14 mouse cellular contexts compared by ENCODE assay signal in genomic region chr1:156884782-156885181, GRCm38 (mm10). TPM values are rescaled to one million over a fixed set of nuclear protein-coding genes. Genes with fewer than 3 reads are reported as not detected.
"Had no signal": no experiment of that assay in that cellular context is flagged by ENCODE, and none has a peak within 500 bp of the region (broad histone marks: within the 10 kb centered on the region; RNA-seq: fewer than 3 reads in every experiment).

No protein-coding gene starts in this region.

- H3K9me3 ChIP-seq: limb, embryonic 15.5 days; liver, embryonic 13.5 days; lung, embryonic 15.5 days; midbrain, embryonic 12.5 days; neural tube, embryonic 13.5 days had no signal

- H3K4me2 ChIP-seq: limb, embryonic 15.5 days; liver, embryonic 13.5 days; lung, embryonic 15.5 days; midbrain, embryonic 12.5 days; neural tube, embryonic 13.5 days had no signal

- H3K4me1 ChIP-seq: liver, embryonic 13.5 days; lung, embryonic 15.5 days; midbrain, embryonic 12.5 days; neural tube, embryonic 13.5 days had no signal

- H3K27me3 ChIP-seq: limb, embryonic 15.5 days; liver, embryonic 13.5 days; lung, embryonic 15.5 days; midbrain, embryonic 12.5 days; neural tube, embryonic 13.5 days had no signal

- DNase-seq: kidney, adult 18-20 months; liver, embryonic 13.5 days; liver, postnatal 0 days; retina, postnatal 1 day; right cerebral cortex, postnatal 4 days; spleen, adult 18-20 months; thymus, adult 18-20 months; thymus, postnatal 14 days had no signal

- H3K9ac ChIP-seq: limb, embryonic 15.5 days; liver, embryonic 13.5 days; liver, postnatal 0 days; lung, embryonic 15.5 days; midbrain, embryonic 12.5 days; neural tube, embryonic 13.5 days had no signal

- H3K27ac ChIP-seq: limb, embryonic 15.5 days; liver, embryonic 13.5 days; lung, embryonic 15.5 days; midbrain, embryonic 12.5 days; neural tube, embryonic 13.5 days had no signal

- H3K4me3 ChIP-seq: limb, embryonic 15.5 days; liver, embryonic 13.5 days; lung, embryonic 15.5 days; midbrain, embryonic 12.5 days; neural tube, embryonic 13.5 days had no signal

- ATAC-seq: liver, postnatal 0 days; midbrain, embryonic 16.5 days had no signal

RNA-seq across cellular contexts. Expression of gene Angptl1, which starts 46.4 kb away (rescaled TPM):
- total RNA-seq: megakaryocyte-erythroid progenitor cell, adult 5-6 weeks had no signal
